Mouse (Mus musculus): ENCODE measurements around the gene Dnah7a.
"Not testable (repeated sequence)": the region's sequence is repeated elsewhere in the genome, so short reads cannot be mapped to it uniquely, and the experiment has no call there.

Dnah7a gene

DNA sequence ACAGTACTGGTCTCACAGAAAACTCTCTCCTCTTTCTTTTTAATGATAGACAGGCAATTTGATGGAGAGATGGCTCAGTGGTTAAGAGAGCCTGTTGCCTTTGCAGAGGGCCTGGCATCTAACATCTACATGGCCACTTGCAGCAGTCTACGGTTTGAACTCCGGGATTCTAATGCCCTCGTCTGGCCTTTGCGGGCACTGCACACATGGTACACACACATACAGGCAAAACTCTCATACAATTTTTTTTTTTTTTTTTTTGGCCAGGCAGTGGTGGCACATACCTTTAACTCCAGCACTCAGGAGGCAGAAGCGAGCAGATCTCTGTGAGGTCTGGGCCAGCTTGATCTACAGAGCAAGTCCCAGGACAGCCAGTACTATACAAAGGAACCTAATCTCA, 2.4 kb downstream of the Dnah7a start:
- in situ Hi-C loops (cut with MseI, MboI): no loop called here

DNA sequence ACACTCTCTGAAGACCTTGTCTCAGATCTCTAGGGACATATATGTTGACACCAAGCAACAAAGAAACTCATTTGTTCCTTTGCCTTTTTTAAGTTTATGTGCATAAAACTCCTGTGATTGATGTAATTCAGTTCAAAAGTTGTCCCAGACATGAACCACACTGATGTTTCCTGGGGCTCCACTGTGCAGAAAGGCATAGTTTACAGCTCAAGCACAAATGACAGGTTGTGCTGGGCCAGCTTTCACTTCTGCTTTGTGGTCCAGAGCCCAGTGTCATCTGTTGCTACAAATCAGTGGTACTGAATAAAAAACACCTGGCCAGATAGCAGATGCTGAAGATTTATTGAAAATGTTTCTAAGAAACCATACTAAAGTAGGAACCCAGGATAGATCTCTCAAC, 42.3 kb downstream of the Dnah7a start:
- in situ Hi-C loops (cut with MseI, MboI): not testable (repeated sequence)

DNA sequence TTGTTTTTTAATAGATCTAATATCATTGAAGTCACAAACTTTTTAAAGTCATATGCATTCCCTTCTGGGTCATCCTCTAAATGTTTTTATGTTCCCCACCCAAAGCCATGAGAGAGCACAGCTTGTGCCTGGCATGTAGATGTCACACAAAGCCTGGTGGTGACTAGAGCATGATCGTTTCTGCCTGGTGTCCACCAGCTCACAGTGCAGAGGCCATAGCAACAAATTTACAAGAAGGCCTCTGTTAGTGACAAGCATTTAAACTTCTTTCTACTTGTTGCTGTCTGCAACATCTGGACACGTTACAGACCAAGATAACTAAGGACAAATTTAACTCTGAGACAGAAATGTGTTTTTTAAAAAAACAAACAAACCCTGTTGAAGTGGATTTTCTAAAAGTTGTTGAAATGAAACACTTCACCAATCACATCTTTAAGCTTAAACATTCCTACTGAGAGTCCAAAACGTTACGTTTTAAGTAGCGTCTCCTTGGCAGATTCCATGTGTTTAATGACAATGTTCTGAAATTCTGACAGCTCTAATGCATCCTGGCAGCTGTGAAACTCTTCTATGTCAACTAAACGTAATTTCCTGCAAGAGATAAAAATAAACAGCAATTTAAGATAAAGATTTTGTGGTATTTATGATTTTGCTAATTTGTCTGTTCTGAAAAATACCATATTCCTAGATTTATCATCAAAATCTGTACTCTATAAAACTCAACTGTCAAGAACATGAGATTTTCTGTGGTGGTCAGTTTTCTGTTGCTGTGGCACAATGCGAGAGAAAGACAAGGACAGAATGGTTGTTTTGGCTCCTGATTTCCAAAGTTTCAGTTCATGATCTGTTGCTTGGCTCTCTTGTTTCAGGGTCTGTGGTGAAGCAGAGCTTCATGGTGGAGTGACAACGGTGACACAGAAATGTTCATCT, 66.5 kb downstream of the Dnah7a start:
- in situ Hi-C loops (cut with MseI, MboI): no loop called here

DNA sequence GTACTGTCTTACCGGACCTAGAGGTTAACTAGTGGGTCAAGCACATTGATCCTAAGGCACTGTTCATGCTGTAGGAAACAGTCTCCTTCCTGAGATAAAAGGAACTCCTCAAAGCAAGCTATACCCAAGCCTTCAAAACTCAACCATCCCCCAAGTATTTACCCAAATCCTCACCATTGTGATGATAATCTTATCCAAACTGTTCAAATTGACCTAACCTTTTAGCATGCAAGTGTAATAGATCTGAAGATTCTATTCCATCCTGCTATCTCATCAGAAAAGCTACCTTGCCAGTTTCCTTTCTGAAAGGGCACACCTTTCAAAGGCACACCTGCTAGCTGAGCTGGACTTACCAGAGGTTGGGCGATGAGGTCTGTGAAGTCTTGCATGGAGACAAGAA, 70.9 kb downstream of the Dnah7a start:
- in situ Hi-C loops (cut with MseI, MboI): not testable (repeated sequence)

DNA sequence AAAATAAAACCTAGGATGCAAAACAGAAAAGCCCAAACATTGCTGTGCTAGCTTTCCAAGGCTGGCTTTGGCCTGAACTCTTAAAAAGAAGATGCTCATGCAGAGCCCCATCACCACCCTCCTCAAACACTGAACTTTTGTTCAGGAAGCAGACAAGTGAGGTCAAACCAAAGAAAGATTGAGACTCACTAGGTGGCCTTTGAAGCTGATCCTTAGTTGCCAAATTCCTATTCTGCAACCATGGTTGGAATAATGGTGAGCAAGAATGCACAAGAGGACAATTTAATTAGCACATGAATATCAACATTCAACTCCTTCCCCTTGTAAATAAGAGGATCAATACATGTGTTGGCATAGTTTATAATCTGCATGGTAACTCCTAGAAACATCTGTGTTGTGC, 74.5 kb downstream of the Dnah7a start:
- in situ Hi-C loops (cut with MseI, MboI): not testable (repeated sequence)

DNA sequence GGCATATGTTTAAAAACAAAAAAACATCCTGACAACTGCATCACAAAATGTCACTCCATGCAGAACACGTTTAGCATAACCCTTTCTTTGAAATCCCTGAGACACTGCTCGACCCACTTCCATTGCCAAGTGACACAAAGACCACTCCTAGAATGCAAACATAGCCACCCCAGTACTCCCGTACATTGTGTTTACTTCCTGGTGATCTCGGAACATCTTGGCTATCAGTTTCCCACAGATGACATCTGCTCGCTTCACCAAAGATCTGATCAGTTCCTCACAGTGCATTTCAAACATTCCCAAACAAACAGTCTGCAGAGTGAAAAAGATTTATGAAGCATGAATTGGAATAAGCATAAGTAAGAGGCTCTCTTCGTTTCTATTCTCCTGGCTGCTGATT, 76.6 kb downstream of the Dnah7a start:
- in situ Hi-C loops (cut with MseI, MboI): no loop called here

DNA sequence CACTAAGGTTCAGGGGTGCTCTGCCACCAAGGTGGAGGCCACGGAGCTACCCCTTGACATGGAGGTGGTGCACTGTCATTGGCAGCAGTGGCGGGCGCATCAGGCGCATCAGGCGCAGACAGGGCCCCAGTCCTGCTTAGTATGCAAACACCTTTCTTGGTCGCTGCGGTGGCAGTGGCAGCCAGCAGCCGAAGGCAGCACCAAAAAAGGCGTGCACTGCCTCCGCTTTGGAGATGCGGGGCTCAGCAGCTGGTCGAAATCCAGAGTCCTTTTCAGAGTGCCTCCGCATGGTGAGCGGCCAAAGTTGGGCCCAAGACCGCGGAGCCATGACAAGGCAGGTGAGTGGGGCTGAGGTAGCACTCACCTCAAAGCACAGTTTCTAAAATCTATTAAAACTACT, 93.1 kb downstream of the Dnah7a start:
- in situ Hi-C loops (cut with MseI, MboI): no loop called here

DNA sequence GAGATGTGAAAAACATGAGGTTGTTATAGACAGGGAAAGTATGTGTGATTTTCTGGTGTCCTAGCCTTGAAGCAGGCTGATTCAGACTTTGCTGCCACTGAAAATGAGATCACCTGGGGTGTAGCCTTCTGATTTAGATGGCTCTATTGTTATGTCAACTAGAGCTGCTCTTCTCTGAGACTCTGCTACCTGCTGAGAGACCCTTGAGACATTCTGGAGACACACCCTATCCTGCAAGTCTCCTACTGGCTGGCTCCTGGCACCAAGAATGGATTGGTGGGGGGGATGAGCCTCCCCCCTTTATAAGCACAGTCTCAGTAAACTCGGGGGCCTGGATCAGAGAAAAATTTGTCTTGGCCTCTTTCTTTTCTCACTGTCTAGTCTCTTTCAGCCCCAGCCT, 125.3 kb downstream of the Dnah7a start:
- in situ Hi-C loops (cut with MseI, MboI): not testable (repeated sequence)

DNA sequence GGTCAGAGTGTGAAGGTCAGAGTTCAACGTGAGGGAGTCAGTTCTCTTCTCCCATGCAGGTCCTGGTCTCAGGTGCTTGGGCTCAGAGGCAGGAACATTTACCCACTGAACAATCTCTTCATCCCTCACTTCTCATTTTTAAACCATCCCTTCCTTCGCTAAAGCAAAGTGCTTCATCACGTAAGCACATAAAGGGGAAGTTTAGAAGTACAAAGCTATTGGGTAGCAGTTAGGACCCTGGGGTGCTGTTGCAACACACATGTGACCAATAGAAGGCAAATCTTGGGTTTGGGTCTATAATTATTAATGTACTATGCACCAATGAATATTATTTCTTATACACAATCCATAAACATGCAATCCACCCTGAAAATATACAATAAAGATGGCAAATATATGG, 148.7 kb downstream of the Dnah7a start:
- in situ Hi-C loops (cut with MseI, MboI): not testable (repeated sequence)

DNA sequence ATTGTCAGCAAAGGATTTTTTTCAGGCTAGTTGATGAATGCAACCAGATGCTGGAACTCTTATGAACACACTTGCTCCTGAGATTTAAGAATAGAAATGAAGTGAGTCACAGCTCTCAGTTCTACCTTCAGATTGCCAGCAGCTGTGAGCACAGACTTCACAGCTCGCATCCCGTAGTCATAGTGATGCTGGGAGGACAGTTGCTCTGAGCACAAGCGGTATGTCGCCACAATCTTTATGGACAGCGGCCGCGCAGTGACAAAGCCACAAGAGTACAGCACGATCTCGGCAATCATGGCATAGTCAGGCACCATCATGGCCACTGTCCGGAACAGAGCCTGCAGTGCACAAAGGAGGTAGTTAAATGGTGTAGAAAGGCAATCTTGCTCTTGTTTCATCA, 159.6 kb downstream of the Dnah7a start:
- in situ Hi-C loops (cut with MseI, MboI): not testable (repeated sequence)

DNA sequence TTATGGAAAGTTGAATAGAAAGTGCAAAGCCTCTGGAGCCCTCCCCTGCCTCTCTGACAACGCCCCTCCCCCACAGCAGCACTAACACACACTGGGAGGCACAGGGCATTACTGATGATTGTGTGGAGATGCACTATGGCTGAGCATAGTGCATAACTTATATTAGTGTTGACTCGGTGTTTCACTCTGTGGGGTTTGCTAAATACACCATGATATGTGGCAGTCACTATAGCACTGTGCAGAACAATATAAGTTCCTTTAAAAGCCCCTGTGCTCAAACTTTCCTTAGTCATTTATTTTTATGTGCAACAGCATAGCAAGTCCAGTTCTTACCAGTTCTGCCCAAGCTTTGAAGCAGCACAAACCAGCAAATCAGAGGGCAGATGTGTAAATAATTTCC, 168.2 kb downstream of the Dnah7a start:
- in situ Hi-C loops (cut with MseI, MboI): not testable (repeated sequence)

DNA sequence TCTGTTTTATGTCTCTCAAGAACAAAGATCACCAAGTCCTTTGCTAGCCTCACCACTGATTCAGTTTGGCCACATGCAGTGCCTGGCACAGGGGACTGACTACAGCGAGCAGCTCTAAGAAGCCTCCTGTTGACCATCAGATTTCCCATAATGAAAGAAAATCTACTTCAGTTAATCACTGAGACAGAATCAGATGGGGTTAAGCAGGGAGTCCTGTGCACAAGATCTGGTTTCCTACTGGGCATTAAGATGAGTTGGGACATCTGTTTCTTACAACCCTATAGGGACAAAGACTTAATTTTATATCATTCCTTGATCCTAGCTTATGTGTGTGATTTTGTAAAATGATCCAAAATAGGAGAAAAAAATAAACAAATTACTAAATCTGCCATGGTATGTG, 171.8 kb downstream of the Dnah7a start:
- in situ Hi-C loops (cut with MseI, MboI): not testable (repeated sequence)

DNA sequence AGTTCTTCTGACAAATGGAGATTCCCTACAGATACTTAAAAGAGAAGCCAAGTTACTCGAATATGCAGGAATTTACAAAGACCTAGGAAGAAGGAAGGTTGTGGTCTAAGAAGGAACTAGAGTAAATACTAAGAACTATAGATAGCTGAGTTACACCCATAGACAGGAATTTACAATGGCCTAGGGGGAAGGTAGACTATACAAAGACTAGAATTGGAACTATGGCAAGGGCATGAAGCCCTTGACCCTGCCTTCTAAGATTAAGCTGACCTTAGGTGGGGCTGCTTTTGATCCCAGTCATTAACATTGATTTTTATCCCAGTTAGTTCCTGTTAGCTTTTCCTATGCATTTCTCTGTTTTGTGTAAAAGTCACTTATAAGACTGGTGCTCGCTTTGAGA, 180.6 kb downstream of the Dnah7a start:
- in situ Hi-C loops (cut with MseI, MboI): not testable (repeated sequence)

DNA sequence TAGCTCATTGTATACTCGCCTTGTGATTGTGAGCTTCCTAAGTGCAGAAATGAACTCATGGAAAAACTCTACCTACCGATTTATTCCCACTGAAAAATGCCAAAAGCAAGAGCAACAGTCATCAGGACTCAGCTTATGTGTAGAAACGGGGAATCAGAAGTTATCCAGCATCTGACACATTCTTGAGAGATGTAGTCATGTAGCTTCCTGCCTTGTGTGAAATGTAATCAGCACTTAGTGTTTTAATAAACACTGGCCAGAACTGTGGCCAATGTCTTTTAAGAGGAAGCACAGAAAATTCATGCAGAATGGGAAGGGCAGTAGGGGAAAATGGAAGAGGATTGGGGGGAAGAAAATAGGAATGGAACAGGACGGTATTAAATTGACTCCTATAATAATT, 232.9 kb downstream of the Dnah7a start:
- in situ Hi-C loops (cut with MseI, MboI): no loop called here

DNA sequence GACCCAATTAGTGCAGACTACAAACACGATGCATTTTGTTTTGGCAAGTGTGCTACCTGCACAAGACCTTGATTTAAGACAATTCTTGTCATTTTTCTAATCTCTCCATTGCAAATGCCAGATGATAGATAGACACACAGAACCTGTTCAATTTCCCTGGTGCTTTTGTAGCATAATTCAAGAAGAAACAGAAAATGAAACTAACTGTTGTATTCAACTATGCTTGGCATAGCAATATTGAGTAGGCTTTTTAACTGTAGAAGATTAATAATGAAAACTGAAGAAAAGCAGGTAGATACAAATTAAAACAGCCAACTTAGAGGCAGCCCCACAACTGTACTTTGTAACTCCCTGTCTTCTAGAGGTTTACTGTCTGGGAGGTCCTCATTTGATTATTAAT, 234.5 kb downstream of the Dnah7a start:
- in situ Hi-C loops (cut with MseI, MboI): not testable (repeated sequence)

DNA sequence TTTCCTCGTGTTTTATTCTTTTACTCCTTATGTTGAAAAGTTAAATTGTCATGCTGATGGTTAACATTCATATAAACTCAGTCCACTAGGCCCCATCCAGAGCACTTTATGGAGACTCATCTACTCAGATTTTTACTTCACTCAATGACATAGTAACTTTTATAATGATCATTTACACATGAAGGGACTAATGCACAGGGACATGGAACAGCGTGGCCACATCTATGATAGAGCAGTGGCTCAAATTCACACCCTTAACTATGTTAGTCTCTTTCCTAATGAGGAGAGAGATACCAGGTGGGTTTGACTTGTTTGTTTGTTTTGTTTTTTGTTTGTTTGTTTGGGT, 239.3 kb downstream of the Dnah7a start:
- in situ Hi-C loops (cut with MseI, MboI): no loop called here

DNA sequence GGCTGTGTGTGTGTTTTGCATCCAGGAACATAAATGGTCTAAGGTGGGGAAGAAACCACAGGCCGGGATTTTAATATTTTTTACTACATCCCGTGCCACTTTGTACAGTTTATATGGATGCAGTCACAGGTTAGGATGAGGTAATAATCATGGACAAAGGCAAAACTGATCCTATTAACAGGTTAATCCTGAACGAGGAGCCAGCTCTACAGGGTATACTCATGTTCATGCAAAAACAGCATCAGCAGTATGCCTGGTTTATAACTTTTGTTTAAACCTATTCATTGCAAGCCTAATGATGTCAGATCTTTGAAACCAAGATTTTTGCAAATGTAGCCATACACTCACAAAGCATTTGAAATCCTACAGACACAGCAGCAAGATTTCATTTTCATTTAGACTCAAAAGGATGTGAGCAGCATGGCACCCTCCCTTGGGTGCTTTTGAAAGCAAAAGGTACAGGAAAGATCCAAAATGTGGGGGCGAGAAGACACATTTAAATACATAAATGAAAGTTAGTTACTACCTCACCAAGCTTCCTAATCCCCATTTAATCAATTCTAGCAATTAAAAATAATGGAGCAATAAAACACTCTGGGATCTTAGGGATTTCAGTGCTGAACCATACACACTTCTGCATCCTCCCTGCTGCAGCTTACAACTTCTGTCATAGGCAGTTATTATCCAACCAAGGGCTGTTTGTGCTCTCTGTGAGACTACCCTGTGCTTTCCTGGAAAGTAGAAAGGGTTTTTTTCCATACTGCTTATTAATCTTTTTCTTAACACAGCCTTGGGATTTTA, 239.9 kb downstream of the Dnah7a start:
- in situ Hi-C loops (cut with MseI, MboI): not testable (repeated sequence)

DNA sequence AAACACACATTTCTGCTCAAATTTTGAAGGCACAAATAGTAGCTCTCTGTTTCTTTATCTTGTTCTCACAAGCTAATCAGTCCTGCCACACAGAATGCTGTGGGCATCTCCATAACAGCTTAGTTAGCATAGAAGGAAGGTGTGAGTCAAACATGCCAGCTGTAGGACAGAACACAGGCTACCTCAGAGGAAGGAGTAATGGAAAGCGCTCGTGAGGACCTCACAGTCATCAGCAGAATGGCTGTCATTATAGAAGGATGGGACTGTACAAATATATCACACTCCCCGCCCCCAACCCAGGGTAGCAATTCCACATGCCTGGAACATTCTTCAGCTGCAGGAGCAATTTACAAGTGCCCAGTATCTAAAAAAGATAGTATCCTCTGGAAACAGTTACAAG, 267.4 kb downstream of the Dnah7a start:
- in situ Hi-C loops (cut with MseI, MboI): not testable (repeated sequence)

DNA sequence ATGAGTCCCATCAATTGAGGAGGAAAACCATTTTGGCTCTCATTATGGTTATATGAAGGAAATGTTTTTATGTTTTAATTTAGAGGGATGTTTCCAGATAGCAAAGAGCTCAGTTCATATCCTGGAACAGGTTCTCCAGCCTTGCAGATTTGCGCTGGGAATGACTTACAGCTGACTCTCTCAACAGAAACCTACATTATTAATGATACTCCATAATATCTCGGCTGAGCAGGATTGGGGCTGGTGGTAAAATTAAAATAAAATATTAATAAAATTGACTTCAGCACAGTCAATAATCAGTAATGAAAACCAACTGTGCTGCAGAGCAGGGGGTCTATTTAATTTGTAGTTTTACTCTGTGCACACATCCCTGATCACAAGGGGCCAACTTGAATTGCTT, 274.2 kb downstream of the Dnah7a start:
- in situ Hi-C loops (cut with MseI, MboI): not testable (repeated sequence)

DNA sequence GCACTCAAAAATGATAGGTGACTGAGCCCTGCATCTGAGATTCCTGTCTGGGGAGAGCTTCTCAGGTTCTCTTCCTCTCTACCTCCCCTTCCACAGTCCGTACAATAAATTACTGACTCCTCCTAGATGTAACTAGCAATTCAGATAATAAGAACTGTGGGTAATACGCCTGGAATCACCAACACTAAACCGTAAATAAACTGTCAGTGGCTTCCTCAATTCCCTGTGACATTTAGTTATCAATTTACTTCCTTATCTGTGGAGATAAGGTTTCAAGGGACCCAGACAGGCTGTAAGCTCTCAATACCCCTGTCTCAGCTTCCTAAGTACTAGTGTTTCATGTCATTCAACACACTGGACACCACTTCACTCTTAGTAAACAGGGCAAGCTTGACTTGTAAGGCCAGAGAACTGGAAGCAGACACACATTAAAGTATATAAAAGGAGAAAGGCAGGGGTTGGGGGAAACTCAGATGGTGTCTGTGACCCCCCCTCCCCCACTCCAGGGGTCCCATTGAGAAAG, 300.7 kb downstream of the Dnah7a start:
- in situ Hi-C loops (cut with MseI, MboI): no loop called here

DNA sequence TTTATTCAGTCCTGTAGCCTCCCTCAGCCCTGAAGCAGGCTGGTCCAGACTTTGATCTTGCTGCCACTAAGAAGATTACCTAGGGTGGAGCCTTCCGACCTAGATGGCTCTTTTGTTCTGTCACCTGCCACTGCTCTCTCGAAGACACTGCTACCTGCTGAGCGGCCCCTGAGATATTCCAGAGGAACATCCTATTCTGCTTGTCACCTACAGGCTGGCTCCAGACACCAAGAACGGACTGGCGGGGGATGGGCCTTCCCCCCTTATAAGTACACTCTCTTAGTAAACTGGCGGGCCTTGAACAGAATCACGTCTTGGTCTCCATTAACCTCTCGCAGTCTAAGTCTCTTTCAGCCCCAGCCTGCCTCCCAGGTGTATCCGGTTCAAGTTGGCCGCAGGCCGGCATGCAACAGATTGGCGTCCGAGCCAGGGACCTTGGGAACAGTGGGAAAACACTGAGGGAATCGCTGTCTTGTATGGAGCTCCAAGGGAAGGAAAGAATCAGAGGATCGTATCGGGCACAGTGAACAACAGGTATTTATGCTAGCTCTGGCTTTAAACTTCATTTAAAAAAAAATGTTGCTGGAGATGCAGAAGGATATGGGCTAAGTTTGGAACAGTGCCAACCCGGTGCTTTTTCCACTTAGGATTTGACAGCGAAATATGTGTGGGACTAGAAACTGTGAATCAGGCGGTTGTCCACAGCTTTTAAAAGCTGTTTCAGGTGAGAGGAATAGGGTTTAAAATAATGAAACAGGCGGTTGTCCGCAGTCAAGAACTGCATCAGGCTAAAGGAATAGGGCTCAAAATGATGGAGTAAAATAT, 312.4 kb downstream of the Dnah7a start:
- in situ Hi-C loops (cut with MseI, MboI): not testable (repeated sequence)

DNA sequence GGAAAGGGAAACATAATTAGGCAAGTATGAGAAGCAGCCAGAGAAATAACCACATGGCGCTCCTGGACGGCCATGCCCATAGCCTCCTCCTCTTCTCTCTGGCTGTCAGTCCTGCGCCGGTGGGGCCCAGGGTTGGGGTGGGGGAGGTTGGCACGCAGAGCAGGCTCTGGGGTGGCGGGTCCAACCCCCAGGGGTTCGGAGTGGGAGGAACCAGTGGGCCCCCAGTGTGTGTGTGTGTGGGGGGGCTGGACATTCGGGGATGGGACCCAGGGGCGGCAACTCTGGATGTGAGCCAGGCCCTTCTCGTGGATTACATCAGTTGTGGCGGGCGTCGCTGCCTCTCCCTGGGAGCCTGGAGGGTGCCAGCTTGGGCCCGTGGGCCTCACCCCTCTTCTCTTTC, 317.8 kb downstream of the Dnah7a start:
- in situ Hi-C loops (cut with MseI, MboI): no loop called here
